Mouse (Mus musculus) liver, adult (tissue): ENCODE data around the gene Grn.
A peak's percentile ranks its signal among the peaks of the same experiment; 100 is the strongest.

Experiments
- GATA4 ChIP-seq: IDR thresholded peaks from 2 replicates; pipeline ENCODE4 v1.6.1; 2014; ENCODE audit warnings: mild to moderate bottlenecking, low read length; ENCODE audit not compliant: insufficient replicate concordance

Grn gene

GRCm38 (mm10) chr11:102443740-102444139 is 13.6 kb downstream of the Grn start:
- TF ChIP-seq GATA4: no peak

- no peak for TF ChIP-seq GATA4
Observed at GRCm38 (mm10) chr11:102444321-102444720, 14.2 kb downstream of the Grn start.

- no peak for TF ChIP-seq GATA4
Observed at GRCm38 (mm10) chr11:102444781-102445180, 14.7 kb downstream of the Grn start.

- no peak for TF ChIP-seq GATA4
Observed at GRCm38 (mm10) chr11:102445264-102445890, 15.3 kb downstream of the Grn start.

GRCm38 (mm10) chr11:102445891-102446361 is 15.8 kb downstream of the Grn start:
- peak; percentile 30; the same call in 1 of the 2 replicates for TF ChIP-seq GATA4

- no peak for TF ChIP-seq GATA4
Observed at GRCm38 (mm10) chr11:102446581-102447461, 16.7 kb downstream of the Grn start.

GRCm38 (mm10) chr11:102447497-102447896 is 17.4 kb downstream of the Grn start, which contains the start of gene Fam171a2:
Gene Fam171a2 (minus strand): TSS chr11:102447682.
- no peak for TF ChIP-seq GATA4

GRCm38 (mm10) chr11:102448327-102448726 is 18.2 kb downstream of the Grn start:
- no peak for TF ChIP-seq GATA4

- no peak for TF ChIP-seq GATA4
Observed at GRCm38 (mm10) chr11:102449043-102450008, 19.2 kb downstream of the Grn start.

GRCm38 (mm10) chr11:102453131-102453530 is 23.0 kb downstream of the Grn start:
- no peak for TF ChIP-seq GATA4

- no peak for TF ChIP-seq GATA4
Observed at GRCm38 (mm10) chr11:102455740-102456396, 25.8 kb downstream of the Grn start.

- no peak for TF ChIP-seq GATA4
Observed at GRCm38 (mm10) chr11:102460541-102460940, 30.4 kb downstream of the Grn start.

- no peak for TF ChIP-seq GATA4
Observed at GRCm38 (mm10) chr11:102461764-102462163, 31.6 kb downstream of the Grn start.

GRCm38 (mm10) chr11:102464901-102465300 is 34.8 kb downstream of the Grn start:
- TF ChIP-seq GATA4: no peak
